Mouse (Mus musculus): ENCODE measurements around the gene Arhgdig. TPM values are rescaled to one million over a fixed set of nuclear protein-coding genes. Genes with fewer than 3 reads are reported as not detected.

Arhgdig gene
- polyA plus RNA-seq, 1 experiment from 2014 or later, result 10.0 TPM

DNA sequence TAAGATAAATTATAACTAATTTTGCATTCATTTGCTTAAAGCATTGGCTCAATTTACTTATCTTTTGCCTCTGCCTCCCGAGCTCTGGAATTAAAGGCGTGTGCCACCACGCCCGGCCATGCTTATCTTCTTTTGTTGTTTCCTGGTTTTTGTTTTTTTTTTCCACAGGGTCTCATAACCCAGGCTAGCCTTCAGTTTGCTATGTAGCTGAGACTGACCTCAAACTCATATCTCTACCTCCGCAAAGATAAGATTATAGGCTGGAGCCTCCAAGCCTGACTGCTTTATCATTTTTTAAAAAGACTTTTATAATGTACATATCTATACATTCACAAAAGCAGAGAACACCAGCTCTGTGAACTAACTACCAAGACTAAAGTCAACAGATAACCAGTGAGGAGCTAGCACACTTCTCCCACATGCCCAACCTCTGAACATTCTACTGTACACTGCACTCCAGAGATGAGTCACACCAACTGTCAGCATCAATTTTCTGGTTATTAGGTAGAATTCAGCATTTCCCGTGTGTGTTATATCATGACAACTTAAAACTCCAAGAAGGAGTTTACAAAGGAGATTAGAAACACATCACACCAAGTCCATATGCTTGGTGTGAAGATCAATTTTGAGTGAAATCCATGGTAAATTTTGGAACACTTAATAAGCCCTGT is 32.7 kb upstream of the Arhgdig start:
- 85% methylated on average over 6 of the region's 6 CpGs for WGBS
- H3K27me3 ChIP-seq (ENCODE audit: control insufficient read depth, insufficient read depth, low read length), result no peaks in the 10 kb centered on the region
- DNase-seq (ENCODE audit: low spot score), result no peak
- no peak overlapping the region for H3K4me3 ChIP-seq (ENCODE audit: low read depth, low read length)
- ATAC-seq (ENCODE audit: low FRiP score), result no peak
- H3K36me3 ChIP-seq (ENCODE audit: control insufficient read depth, insufficient read depth, low read length), result no peaks in the 10 kb centered on the region
- H3K9me3 ChIP-seq (ENCODE audit: control insufficient read depth, low read length), result no peaks in the 10 kb centered on the region
- no peak overlapping the region for H3K4me2 ChIP-seq (replicated peaks; ENCODE audit: low read depth, low read length)
- no peak overlapping the region for H3K27ac ChIP-seq (ENCODE audit: low read depth, low read length)
- H3K9ac ChIP-seq (ENCODE audit: low read depth, low read length), result no peak overlapping the region
- no peaks in the 10 kb centered on the region; the same call in 1 of the 2 replicates for H3K4me1 ChIP-seq (replicated peaks; ENCODE audit: control insufficient read depth, insufficient read depth, low read length)

DNA sequence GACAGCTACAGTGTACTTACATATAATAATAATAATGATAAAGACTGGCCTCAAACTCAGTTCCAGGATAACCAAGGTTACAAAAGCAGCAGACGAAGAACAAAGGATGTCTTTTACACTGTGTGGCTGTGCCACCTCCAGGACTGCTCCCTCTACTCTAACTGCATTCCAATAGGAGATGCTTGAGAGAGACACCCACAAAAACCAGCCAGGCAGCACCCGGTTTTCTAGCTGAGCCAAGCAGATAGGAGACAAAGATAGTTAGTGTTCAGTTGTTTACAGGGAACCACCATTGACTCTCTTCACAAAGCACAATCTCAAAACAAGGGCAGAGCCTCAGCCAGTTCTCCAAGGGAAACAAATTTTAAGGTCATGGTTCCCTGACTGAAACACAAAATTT is 32.0 kb upstream of the Arhgdig start:
- H3K27me3 ChIP-seq (ENCODE audit: control insufficient read depth, insufficient read depth, low read length), result no peaks in the 10 kb centered on the region
- 77% methylated on average over 2 of the region's 2 CpGs for WGBS
- no peak overlapping the region for H3K4me2 ChIP-seq (replicated peaks; ENCODE audit: low read depth, low read length)
- no peak for DNase-seq (ENCODE audit: low spot score)
- no peak overlapping the region for H3K9ac ChIP-seq (ENCODE audit: low read depth, low read length)
- H3K27ac ChIP-seq (ENCODE audit: low read depth, low read length), result no peak overlapping the region
- no peak for ATAC-seq (ENCODE audit: low FRiP score)
- no peaks in the 10 kb centered on the region for H3K9me3 ChIP-seq (ENCODE audit: control insufficient read depth, low read length)
- no peak overlapping the region for H3K4me3 ChIP-seq (ENCODE audit: low read depth, low read length)
- H3K4me1 ChIP-seq (replicated peaks; ENCODE audit: control insufficient read depth, insufficient read depth, low read length), result no peaks in the 10 kb centered on the region; the same call in 1 of the 2 replicates
- H3K36me3 ChIP-seq (ENCODE audit: control insufficient read depth, insufficient read depth, low read length), result no peaks in the 10 kb centered on the region

GRCm38 (mm10) chr17:26237667-26238066 is 30.1 kb upstream of the Arhgdig start:
- Histone ChIP-seq H3K27ac (ENCODE audit: low read depth, low read length) (no peak overlapping the region), H3K9me3 (ENCODE audit: control insufficient read depth, low read length) (no peaks in the 10 kb centered on the region), H3K4me3 (ENCODE audit: low read depth, low read length) (no peak overlapping the region), H3K4me2 (replicated peaks; ENCODE audit: low read depth, low read length) (no peak overlapping the region), H3K27me3 (ENCODE audit: control insufficient read depth, insufficient read depth, low read length) (no peaks in the 10 kb centered on the region), H3K36me3 (ENCODE audit: control insufficient read depth, insufficient read depth, low read length) (no peaks in the 10 kb centered on the region), H3K4me1 (replicated peaks; ENCODE audit: control insufficient read depth, insufficient read depth, low read length) (no peaks in the 10 kb centered on the region), H3K9ac (ENCODE audit: low read depth, low read length) (no peak overlapping the region)
- no peak for DNase-seq (ENCODE audit: low spot score)
- WGBS, result 89% methylated on average over 10 of the region's 10 CpGs
- no peak for ATAC-seq (ENCODE audit: low FRiP score)

DNA sequence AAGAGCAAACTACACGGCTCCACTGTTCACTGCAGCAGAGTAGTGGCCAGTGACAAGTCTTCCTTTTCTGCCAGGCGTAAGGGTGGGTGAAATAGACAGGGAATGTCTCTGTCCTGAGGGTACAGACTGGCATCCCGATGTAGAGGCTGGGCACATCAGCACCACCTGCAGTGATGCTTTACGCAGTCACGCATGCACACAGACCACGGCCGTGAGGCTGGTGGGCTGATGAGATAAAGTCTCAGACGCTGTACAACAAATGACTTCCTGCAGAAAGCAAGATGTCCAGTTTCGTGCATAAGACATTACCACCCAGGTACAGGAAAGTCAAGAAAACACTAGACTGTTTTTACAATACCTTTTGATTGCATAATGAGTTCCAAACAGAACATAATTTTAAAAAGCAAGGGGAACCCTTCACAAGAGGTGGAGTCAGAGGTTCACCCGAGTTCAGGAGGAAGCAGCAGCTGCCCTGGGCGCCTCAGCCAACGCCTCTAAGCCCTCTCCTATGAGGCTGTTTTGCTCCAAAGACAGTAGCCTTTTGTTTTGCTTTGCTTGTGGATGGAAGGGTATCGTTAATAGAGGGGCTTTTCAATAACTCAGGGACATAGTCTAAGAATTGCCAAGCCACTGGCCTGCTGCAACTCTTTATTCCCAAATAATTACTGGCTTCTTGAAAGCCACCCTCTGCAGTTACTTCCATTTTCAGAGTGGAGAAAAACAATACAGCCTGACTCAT is 27.7 kb upstream of the Arhgdig start:
- H3K27me3 ChIP-seq (ENCODE audit: control insufficient read depth, insufficient read depth, low read length), result no peaks in the 10 kb centered on the region
- DNase-seq (ENCODE audit: low spot score), result no peak
- 69% methylated on average over 13 of the region's 13 CpGs for WGBS

DNA sequence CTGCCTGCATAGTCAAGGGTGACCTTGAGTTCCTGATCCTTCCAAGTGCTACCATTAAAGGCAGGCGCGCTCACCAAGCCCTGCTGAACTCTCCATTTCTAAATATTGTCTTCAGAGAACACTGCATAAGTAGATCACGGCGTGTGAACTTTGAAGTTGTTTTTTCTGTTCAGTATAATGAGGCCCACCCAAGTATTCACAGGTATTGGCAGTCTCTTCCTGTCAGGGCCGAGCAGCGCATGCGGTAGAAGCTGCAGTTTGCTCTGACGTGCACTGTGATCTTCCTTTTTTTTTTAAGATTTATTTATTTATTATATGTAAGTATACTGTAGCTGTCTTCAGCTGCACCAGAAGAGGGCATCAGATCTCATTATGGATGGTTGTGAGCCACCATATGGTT is 26.8 kb upstream of the Arhgdig start:
- WGBS, result 95% methylated on average over 8 of the region's 8 CpGs
- Histone ChIP-seq H3K4me3 (ENCODE audit: low read depth, low read length) (no peak overlapping the region), H3K4me1 (replicated peaks; ENCODE audit: control insufficient read depth, insufficient read depth, low read length) (no peaks in the 10 kb centered on the region), H3K9me3 (ENCODE audit: control insufficient read depth, low read length) (no peaks in the 10 kb centered on the region), H3K27ac (ENCODE audit: low read depth, low read length) (no peak overlapping the region), H3K9ac (ENCODE audit: low read depth, low read length) (no peak overlapping the region), H3K27me3 (ENCODE audit: control insufficient read depth, insufficient read depth, low read length) (no peaks in the 10 kb centered on the region), H3K4me2 (replicated peaks; ENCODE audit: low read depth, low read length) (no peak overlapping the region), H3K36me3 (ENCODE audit: control insufficient read depth, insufficient read depth, low read length) (no peaks in the 10 kb centered on the region)
- ATAC-seq (ENCODE audit: low FRiP score) (no peak), DNase-seq (ENCODE audit: low spot score) (no peak)

More for the DNA sequence above, 27.7 kb upstream of the Arhgdig start:
- Histone ChIP-seq H3K4me1 (replicated peaks; ENCODE audit: control insufficient read depth, insufficient read depth, low read length) (no peaks in the 10 kb centered on the region), H3K9ac (ENCODE audit: low read depth, low read length) (no peak overlapping the region), H3K27ac (ENCODE audit: low read depth, low read length) (no peak overlapping the region), H3K4me2 (replicated peaks; ENCODE audit: low read depth, low read length) (no peak overlapping the region), H3K36me3 (ENCODE audit: control insufficient read depth, insufficient read depth, low read length) (no peaks in the 10 kb centered on the region), H3K9me3 (ENCODE audit: control insufficient read depth, low read length) (no peaks in the 10 kb centered on the region), H3K4me3 (ENCODE audit: low read depth, low read length) (no peak overlapping the region)
- ATAC-seq (ENCODE audit: low FRiP score), result no peak

- no peaks in the 10 kb centered on the region for H3K36me3 ChIP-seq (ENCODE audit: control insufficient read depth, insufficient read depth, low read length)
- H3K9me3 ChIP-seq (ENCODE audit: control insufficient read depth, low read length), result no peaks in the 10 kb centered on the region
- no peak overlapping the region for H3K4me2 ChIP-seq (replicated peaks; ENCODE audit: low read depth, low read length)
- DNase-seq (ENCODE audit: low spot score), result no peak
- no peak for ATAC-seq (ENCODE audit: low FRiP score)
- no peaks in the 10 kb centered on the region for H3K27me3 ChIP-seq (ENCODE audit: control insufficient read depth, insufficient read depth, low read length)
- no peak overlapping the region for H3K27ac ChIP-seq (ENCODE audit: low read depth, low read length)
- 75% methylated on average over 8 of the region's 8 CpGs for WGBS
- H3K4me1 ChIP-seq (replicated peaks; ENCODE audit: control insufficient read depth, insufficient read depth, low read length), result no peaks in the 10 kb centered on the region
- H3K9ac ChIP-seq (ENCODE audit: low read depth, low read length), result no peak overlapping the region
- H3K4me3 ChIP-seq (ENCODE audit: low read depth, low read length), result no peak overlapping the region
Observed at GRCm38 (mm10) chr17:26232863-26233262, 25.3 kb upstream of the Arhgdig start.

DNA sequence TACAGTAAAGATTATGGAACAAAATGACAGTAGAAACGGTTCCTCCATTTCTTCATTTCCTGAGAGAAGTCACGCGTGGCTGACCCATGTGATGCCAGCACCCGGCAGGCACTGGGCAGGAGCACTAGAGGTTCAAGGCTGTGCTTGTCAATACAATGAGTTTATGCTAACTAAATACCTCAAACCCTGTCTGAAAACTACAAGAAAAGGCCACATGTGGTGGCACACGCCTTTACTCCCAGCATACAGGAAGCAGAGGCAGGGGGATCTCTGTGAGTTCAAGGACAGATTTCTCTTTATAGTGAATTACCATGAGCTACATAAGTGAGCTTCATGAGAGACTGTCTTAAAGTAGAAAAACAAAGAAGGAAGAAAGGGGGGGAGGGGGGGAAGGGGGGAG is 23.6 kb upstream of the Arhgdig start:
- Histone ChIP-seq H3K4me3 (ENCODE audit: low read depth, low read length) (no peak overlapping the region), H3K4me2 (replicated peaks; ENCODE audit: low read depth, low read length) (no peak overlapping the region), H3K9me3 (ENCODE audit: control insufficient read depth, low read length) (no peaks in the 10 kb centered on the region), H3K4me1 (replicated peaks; ENCODE audit: control insufficient read depth, insufficient read depth, low read length) (no peaks in the 10 kb centered on the region), H3K27ac (ENCODE audit: low read depth, low read length) (no peak overlapping the region), H3K27me3 (ENCODE audit: control insufficient read depth, insufficient read depth, low read length) (no peaks in the 10 kb centered on the region), H3K9ac (ENCODE audit: low read depth, low read length) (no peak overlapping the region), H3K36me3 (ENCODE audit: control insufficient read depth, insufficient read depth, low read length) (no peaks in the 10 kb centered on the region)
- ATAC-seq (ENCODE audit: low FRiP score) (no peak), DNase-seq (ENCODE audit: low spot score) (no peak)
- WGBS, result 94% methylated on average over 5 of the region's 5 CpGs

GRCm38 (mm10) chr17:26229776-26230175 is 22.2 kb upstream of the Arhgdig start:
- no peak overlapping the region for H3K27ac ChIP-seq (ENCODE audit: low read depth, low read length)
- ATAC-seq (ENCODE audit: low FRiP score), result no peak
- WGBS, result 89% methylated on average over 5 of the region's 5 CpGs
- no peak for DNase-seq (ENCODE audit: low spot score)
- H3K4me2 ChIP-seq (replicated peaks; ENCODE audit: low read depth, low read length), result no peak overlapping the region
- no peak overlapping the region for H3K9ac ChIP-seq (ENCODE audit: low read depth, low read length)
- no peak overlapping the region for H3K4me3 ChIP-seq (ENCODE audit: low read depth, low read length)
- H3K4me1 ChIP-seq (replicated peaks; ENCODE audit: control insufficient read depth, insufficient read depth, low read length), result no peaks in the 10 kb centered on the region
- no peaks in the 10 kb centered on the region for H3K9me3 ChIP-seq (ENCODE audit: control insufficient read depth, low read length)
- no peaks in the 10 kb centered on the region for H3K36me3 ChIP-seq (ENCODE audit: control insufficient read depth, insufficient read depth, low read length)
- no peaks in the 10 kb centered on the region for H3K27me3 ChIP-seq (ENCODE audit: control insufficient read depth, insufficient read depth, low read length)

DNA sequence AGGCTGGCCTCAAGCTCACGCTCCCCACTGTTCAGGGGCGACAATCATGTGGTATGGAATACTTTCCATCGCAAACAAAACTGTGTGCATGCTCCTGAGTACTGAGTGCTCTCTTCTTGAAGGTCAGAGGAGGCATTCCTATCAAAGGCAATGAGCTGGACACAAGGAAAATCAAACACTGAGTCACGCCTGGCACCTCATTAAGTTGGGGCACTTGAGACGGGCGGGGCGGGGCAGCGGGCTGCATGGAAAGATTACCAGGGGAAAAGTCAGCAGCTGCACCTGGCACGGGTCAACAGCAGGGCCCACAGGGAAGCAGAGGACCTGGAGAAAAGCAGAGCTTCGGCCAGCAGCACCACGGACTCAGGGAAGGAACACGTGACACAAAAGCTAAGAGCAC is 17.6 kb upstream of the Arhgdig start:
- no peaks in the 10 kb centered on the region for H3K27me3 ChIP-seq (ENCODE audit: control insufficient read depth, insufficient read depth, low read length)
- no peak overlapping the region for H3K4me3 ChIP-seq (ENCODE audit: low read depth, low read length)
- DNase-seq (ENCODE audit: low spot score) (no peak), ATAC-seq (ENCODE audit: low FRiP score) (no peak)
- H3K4me1 ChIP-seq (replicated peaks; ENCODE audit: control insufficient read depth, insufficient read depth, low read length), result no peaks in the 10 kb centered on the region
- H3K27ac ChIP-seq (ENCODE audit: low read depth, low read length), result no peak overlapping the region
- 83% methylated on average over 12 of the region's 12 CpGs for WGBS
- H3K4me2 ChIP-seq (replicated peaks; ENCODE audit: low read depth, low read length), result no peak overlapping the region; the same call in 1 of the 2 replicates
- H3K9ac ChIP-seq (ENCODE audit: low read depth, low read length), result no peak overlapping the region
- no peaks in the 10 kb centered on the region for H3K9me3 ChIP-seq (ENCODE audit: control insufficient read depth, low read length)
- H3K36me3 ChIP-seq (ENCODE audit: control insufficient read depth, insufficient read depth, low read length), result no peaks in the 10 kb centered on the region

Data from hindbrain, embryonic 11.5 days (tissue).